Comparison of ENCODE assay signal across 10 mouse cellular contexts in the genomic region with DNA sequence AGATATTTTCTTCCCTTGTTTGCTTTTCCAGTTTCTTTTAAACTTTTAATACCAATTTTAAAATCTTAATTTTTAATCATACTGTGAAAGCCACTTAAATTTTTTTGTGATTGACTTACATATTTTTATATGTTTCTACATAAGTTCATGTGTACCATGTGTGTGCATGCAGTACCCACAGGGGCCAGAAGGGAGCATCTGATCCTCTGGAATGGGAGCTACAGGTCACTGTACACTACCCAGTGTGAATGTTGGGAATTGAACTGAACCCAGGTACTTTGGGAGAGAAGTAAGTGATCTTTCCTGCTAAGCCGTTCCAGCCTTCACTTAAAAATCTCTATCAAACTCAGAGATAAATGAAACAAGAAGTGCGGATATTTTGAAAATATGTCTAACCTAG.
DNase-seq lines count a peak whose midpoint lies in the region; ATAC-seq lines count a peak whose summit lies in the region.
"Had no signal": no experiment of that assay in that cellular context is flagged by ENCODE, and none has a peak within 500 bp of the region (broad histone marks: within the 10 kb centered on the region; RNA-seq: fewer than 3 reads in every experiment).

No protein-coding gene starts in this region.

- peak; percentile 30 to 68 for DNase-seq in cerebellum, postnatal 14 days
- DNase-seq in cerebellum, adult 9-11 months: no peak
- DNase-seq in kidney, postnatal 10 days: peak; percentile 39
- DNase-seq in kidney, postnatal 14 days: no peak
- DNase-seq in right cerebral cortex, postnatal 4 days: peak; percentile 36
- DNase-seq in right cerebral cortex, postnatal 25 days: no peak
- DNase-seq in lung, postnatal 36 days: peak; percentile 21

- 0 out of 2 replicates have a peak, but pooled peaks cover 6% of the 10 kb centered on the region for H3K4me1 ChIP-seq in forebrain, embryonic 13.5 days
- H3K4me1 ChIP-seq: hindbrain, embryonic 15.5 days had no signal

- no peaks in the 10 kb centered on the region for H3K36me3 ChIP-seq in forebrain, embryonic 13.5 days (ENCODE audit: poor library complexity, severe bottlenecking)
- H3K36me3 ChIP-seq: heart, embryonic 10.5 days; hindbrain, embryonic 15.5 days had no signal

- H3K27me3 ChIP-seq in forebrain, embryonic 13.5 days: no peaks in the 10 kb centered on the region
- H3K27me3 ChIP-seq: hindbrain, embryonic 15.5 days had no signal

- no peak overlapping the region for H3K9ac ChIP-seq in forebrain, embryonic 13.5 days
- H3K9ac ChIP-seq: hindbrain, embryonic 15.5 days had no signal

- WGBS in forebrain, embryonic 13.5 days: 91% methylated on average over 2 of the region's 2 CpGs

- H3K4me2 ChIP-seq in forebrain, embryonic 13.5 days: no peak overlapping the region
- H3K4me2 ChIP-seq: hindbrain, embryonic 15.5 days had no signal

- H3K4me3 ChIP-seq in forebrain, embryonic 13.5 days: no peak overlapping the region
- H3K4me3 ChIP-seq: heart, embryonic 10.5 days; hindbrain, embryonic 15.5 days had no signal

- no peaks in the 10 kb centered on the region for H3K9me3 ChIP-seq in forebrain, embryonic 13.5 days (replicated peaks)
- H3K9me3 ChIP-seq: heart, embryonic 10.5 days; hindbrain, embryonic 15.5 days had no signal

- H3K27ac ChIP-seq in forebrain, embryonic 13.5 days: no peak overlapping the region
- H3K27ac ChIP-seq: heart, embryonic 10.5 days; hindbrain, embryonic 15.5 days had no signal

- no peak for ATAC-seq in forebrain, embryonic 13.5 days

Comparison
In these comparisons a context has a peak if more than half of its experiments do, and no peak if none do; other contexts are left out.
1. DNase-seq: peak in cerebellum, postnatal 14 days (2 of 2), kidney, postnatal 10 days (single experiment), right cerebral cortex, postnatal 4 days (single experiment) and lung, postnatal 36 days (single experiment); none in cerebellum, adult 9-11 months (single experiment), kidney, postnatal 14 days (single experiment) and right cerebral cortex, postnatal 25 days (single experiment).